Mouse (Mus musculus) limb, embryonic 12.5 days (tissue): ENCODE results near the gene Shc3. TPM values are rescaled to one million over a fixed set of nuclear protein-coding genes. Genes with fewer than 3 reads are reported as not detected.

Source experiments
- ATAC-seq: fragments of 200-750 bp; cut with Nextera tagmentation; 2 replicates; pipeline ENCODE4 v1.8.0; 2017; ENCODE audit warnings: low read depth, moderate TSS enrichment; ENCODE audit not compliant: insufficient number of reproducible peaks, insufficient read depth, low FRiP score, low TSS enrichment
- H3K27ac ChIP-seq: fragments of 300-500 bp; sonication (generic); 2 replicates; pipeline ENCODE4 v1.5.1; 2016; ENCODE audit warnings: mild to moderate bottlenecking, moderate library complexity
- H3K27me3 ChIP-seq: fragments of 300-500 bp; sonication (generic); 2 replicates; pipeline ENCODE4 v1.6.1; 2016; ENCODE audit warnings: mild to moderate bottlenecking, moderate library complexity
- H3K36me3 ChIP-seq: fragments of 300-500 bp; sonication (generic); 2 replicates; pipeline ENCODE4 v1.6.1; 2016; ENCODE audit warnings: mild to moderate bottlenecking, moderate library complexity
- H3K4me1 ChIP-seq: fragments of 300-500 bp; sonication (generic); replicated peaks from 2 replicates; pipeline ENCODE4 v1.6.1; 2016
- H3K4me2 ChIP-seq: fragments of 300-500 bp; sonication (generic); 2 replicates; pipeline ENCODE4 v1.6.1; 2016; ENCODE audit warnings: mild to moderate bottlenecking, moderate library complexity
- H3K4me3 ChIP-seq: fragments of 300-500 bp; sonication (generic); replicated peaks from 2 replicates; pipeline ENCODE4 v1.5.1; 2016; ENCODE audit warnings: mild to moderate bottlenecking
- H3K9ac ChIP-seq: fragments of 300-500 bp; sonication (generic); replicated peaks from 2 replicates; pipeline ENCODE4 v1.6.1; 2016; ENCODE audit warnings: mild to moderate bottlenecking, moderate library complexity
- H3K9me3 ChIP-seq: fragments of 300-500 bp; sonication (generic); 2 replicates; pipeline ENCODE4 v1.6.1; 2016; ENCODE audit warnings: mild to moderate bottlenecking, moderate library complexity
- WGBS: fragments of 180-500 bp; shearing (Covaris S2); methylation state at CpG from one replicate; pipeline ENCODE4 v1.1.7; 2016; 5-methylcytosine and 5-hydroxymethylcytosine counted together
- polyA plus RNA-seq: library from polyadenylated mRNA; unstranded; fragments of >200 nt; fragmentation: Nextera tagmentation; extraction: Ambion mirVana; gene quantifications from 2 replicates; pipeline ENCODE4 v1.2.1, GENCODE M21; 2016

Gene Shc3
- polyA plus RNA-seq, 1 experiment from 2014 or later = 0.31 TPM

DNA sequence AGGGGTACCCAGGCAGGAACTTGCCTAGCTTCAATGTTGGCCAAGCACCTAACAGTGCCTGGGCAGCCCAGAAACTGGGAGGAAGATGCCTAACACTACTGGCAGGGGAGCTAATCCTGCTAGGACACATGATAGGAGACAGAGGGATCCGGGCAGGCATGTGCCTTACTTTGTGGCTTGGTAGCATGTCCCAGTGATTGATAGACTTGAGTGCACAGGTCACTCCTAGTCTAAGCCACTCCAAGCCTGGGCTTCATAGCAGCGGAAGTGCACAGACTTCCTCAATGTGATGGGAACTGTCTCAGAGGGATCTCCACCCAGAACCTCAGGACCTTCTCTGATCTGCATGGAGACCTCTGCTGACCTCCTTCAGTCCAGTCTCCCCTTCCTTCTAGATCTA is 134.1 kb downstream of the Shc3 start:
- H3K27me3 ChIP-seq = no peaks in the 10 kb centered on the region
- WGBS = 37% methylated on average over 2 of the region's 2 CpGs
- no peaks in the 10 kb centered on the region for H3K4me1 ChIP-seq
- H3K36me3 ChIP-seq = no peaks in the 10 kb centered on the region
- ATAC-seq = no peak
- no peak overlapping the region for H3K27ac ChIP-seq
- no peaks in the 10 kb centered on the region for H3K9me3 ChIP-seq
- no peak overlapping the region for H3K4me3 ChIP-seq
- no peak overlapping the region for H3K4me2 ChIP-seq
- H3K9ac ChIP-seq = no peak overlapping the region

DNA sequence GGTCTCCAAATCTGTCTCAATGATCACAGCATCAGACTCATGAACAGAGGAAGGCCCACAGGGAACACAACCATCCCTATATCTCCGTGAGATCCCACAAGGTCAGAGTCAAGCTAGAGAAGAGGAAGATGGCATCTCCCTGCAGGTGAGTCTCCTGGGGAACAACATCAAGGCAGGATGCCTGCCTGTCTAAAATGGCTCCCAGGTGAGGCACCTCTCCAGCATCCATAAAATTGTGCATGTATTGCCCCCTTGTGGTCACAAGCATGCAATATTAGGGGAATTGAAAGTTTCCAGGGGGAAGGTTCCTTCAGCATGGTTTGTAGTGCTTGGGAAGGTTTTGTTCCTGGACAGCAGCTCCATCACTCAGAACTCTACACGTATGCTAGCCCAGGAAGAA is 134.8 kb downstream of the Shc3 start:
- 59% methylated on average over 2 of the region's 2 CpGs for WGBS
- no peaks in the 10 kb centered on the region for H3K9me3 ChIP-seq
- H3K27ac ChIP-seq = no peak overlapping the region
- H3K27me3 ChIP-seq = no peaks in the 10 kb centered on the region
- no peak overlapping the region for H3K9ac ChIP-seq
- H3K4me1 ChIP-seq = no peaks in the 10 kb centered on the region
- no peak for ATAC-seq
- H3K4me2 ChIP-seq = no peak overlapping the region
- no peaks in the 10 kb centered on the region for H3K36me3 ChIP-seq
- no peak overlapping the region for H3K4me3 ChIP-seq

DNA sequence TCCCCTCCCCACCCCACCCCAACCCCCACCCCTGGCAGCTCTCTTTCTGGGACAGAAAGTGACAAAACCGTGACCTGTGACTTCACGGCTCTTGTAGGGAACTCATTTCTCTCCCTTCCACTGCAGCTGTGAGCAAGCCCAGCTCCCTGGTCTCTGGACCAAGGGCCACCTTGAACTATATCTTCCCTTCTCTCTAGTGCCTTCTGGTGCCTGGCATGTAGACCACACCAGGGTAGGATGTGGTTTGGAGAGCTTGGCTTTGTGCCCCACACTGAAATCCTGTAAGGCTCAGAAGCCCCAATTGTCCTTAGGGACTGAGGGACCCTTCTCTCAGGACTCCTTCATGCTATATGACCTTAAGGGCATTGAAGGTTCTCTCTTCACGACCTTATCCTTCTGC is 135.8 kb downstream of the Shc3 start:
- Histone ChIP-seq H3K9me3 (no peaks in the 10 kb centered on the region), H3K4me3 (no peak overlapping the region), H3K9ac (no peak overlapping the region), H3K36me3 (no peaks in the 10 kb centered on the region), H3K27me3 (no peaks in the 10 kb centered on the region), H3K4me2 (no peak overlapping the region), H3K4me1 (no peaks in the 10 kb centered on the region), H3K27ac (no peak overlapping the region)
- WGBS = 42% methylated on average over 3 of the region's 3 CpGs
- ATAC-seq = no peak

DNA sequence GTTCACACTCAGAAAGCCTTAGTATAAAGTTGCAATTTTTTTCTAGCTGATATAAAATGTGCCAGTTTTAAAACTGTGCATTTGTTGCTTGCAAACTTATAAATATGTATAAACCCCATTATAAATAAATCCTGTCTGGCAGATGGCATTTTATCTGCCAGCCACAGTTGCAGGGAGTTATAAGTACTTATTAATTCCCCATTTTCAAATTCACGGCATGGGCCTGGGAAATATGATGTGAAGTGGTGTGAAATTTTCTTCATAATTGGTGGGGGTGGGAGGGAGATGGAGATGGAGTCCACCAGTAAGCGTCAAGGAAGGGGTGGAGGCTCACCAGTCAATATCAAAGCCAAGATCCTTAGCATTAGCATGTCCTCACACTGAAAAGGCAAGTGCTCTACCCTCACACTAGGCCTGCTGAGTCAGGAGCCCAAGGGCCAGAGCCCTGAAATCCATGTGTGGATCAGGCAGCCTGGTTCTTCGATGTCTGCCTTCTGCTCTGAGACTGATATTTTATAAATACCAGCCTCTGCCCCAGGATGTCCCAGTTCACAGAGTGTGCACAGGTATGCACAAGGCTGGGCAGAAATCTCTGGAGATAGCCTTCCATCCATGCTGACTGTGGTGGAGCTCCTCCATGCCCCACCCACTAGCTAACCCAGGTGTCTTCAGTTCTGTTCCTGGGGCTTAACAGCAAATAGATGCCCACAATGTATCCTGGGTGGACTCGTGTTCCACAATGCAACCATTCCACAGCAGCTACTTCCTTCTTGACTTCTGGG is 143.4 kb downstream of the Shc3 start:
- Histone ChIP-seq H3K4me3 (no peak overlapping the region), H3K9me3 (no peaks in the 10 kb centered on the region), H3K27me3 (no peaks in the 10 kb centered on the region), H3K27ac (no peak overlapping the region), H3K4me2 (no peak overlapping the region), H3K4me1 (0 out of 2 replicates have a peak, but pooled peaks cover 3% of the 10 kb centered on the region), H3K36me3 (peaks cover 36% of the 10 kb centered on the region), H3K9ac (no peak overlapping the region)
- WGBS = 90% methylated on average over 4 of the region's 4 CpGs
- no peak for ATAC-seq

DNA sequence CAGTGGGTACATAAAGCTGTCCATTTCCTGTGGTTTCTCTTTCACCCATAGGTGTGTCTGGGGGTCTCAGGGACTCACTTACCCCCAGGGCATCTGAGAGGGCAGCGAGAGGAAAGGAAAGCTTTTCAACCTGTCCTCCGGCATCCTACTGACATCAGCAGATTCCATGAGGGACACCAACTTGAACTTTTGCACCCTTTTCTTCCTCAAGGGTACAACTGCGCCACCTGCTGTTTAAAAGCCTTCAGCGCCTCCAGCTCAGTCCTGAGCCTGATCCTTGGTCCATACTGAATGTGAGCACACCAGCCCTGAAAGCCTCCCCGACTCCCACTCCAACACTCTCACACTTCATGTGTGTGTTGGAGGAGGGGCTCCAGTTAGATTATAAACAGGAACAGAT is 144.6 kb downstream of the Shc3 start:
- ATAC-seq = no peak; the same call in 1 of the 2 replicates
- no peak overlapping the region for H3K4me3 ChIP-seq
- H3K36me3 ChIP-seq = peaks cover 48% of the 10 kb centered on the region
- H3K4me2 ChIP-seq = no peak overlapping the region
- 0 out of 2 replicates have a peak, but pooled peaks cover 3% of the 10 kb centered on the region for H3K4me1 ChIP-seq
- no peaks in the 10 kb centered on the region for H3K27me3 ChIP-seq
- no peaks in the 10 kb centered on the region for H3K9me3 ChIP-seq
- no peak overlapping the region for H3K9ac ChIP-seq
- 22% methylated on average over 5 of the region's 5 CpGs for WGBS
- no peak overlapping the region for H3K27ac ChIP-seq

- no peak overlapping the region for H3K27ac ChIP-seq
- H3K4me3 ChIP-seq = no peak overlapping the region
- no peak overlapping the region for H3K4me2 ChIP-seq
- H3K27me3 ChIP-seq = no peaks in the 10 kb centered on the region
- no peaks in the 10 kb centered on the region for H3K9me3 ChIP-seq
- ATAC-seq = no peak
- 0 out of 2 replicates have a peak, but pooled peaks cover 6% of the 10 kb centered on the region for H3K4me1 ChIP-seq
- no peak overlapping the region for H3K9ac ChIP-seq
- WGBS = 74% methylated on average over 9 of the region's 9 CpGs
- H3K36me3 ChIP-seq = peaks cover 58% of the 10 kb centered on the region
These were observed 145.6 kb downstream of the Shc3 start for GRCm38 (mm10) chr13:51423647-51424046.

GRCm38 (mm10) chr13:51420861-51421260 is 148.4 kb downstream of the Shc3 start:
- H3K36me3 ChIP-seq = peaks cover 80% of the 10 kb centered on the region
- no peak overlapping the region for H3K4me3 ChIP-seq
- H3K4me2 ChIP-seq = no peak overlapping the region
- 87% methylated on average over 9 of the region's 9 CpGs for WGBS
- H3K9me3 ChIP-seq = no peaks in the 10 kb centered on the region
- H3K9ac ChIP-seq = no peak overlapping the region
- H3K27ac ChIP-seq = no peak overlapping the region
- ATAC-seq = no peak
- no peaks in the 10 kb centered on the region for H3K27me3 ChIP-seq
- peaks cover 29% of the 10 kb centered on the region for H3K4me1 ChIP-seq

DNA sequence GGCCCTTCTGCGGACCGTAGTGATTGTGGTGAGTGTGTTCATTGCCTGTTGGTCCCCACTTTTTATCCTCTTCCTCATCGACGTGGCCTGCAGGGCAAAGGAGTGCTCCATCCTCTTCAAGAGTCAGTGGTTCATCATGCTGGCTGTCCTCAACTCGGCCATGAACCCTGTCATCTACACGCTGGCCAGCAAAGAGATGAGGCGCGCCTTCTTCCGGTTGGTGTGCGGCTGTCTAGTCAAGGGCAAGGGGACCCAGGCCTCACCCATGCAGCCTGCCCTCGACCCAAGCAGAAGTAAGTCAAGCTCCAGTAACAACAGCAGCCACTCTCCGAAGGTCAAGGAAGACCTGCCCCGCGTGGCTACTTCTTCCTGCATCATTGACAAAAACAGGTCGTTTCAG is 149.7 kb downstream of the Shc3 start:
- H3K4me2 ChIP-seq = no peak overlapping the region
- H3K9ac ChIP-seq = no peak overlapping the region
- no peaks in the 10 kb centered on the region for H3K27me3 ChIP-seq
- H3K36me3 ChIP-seq = peaks cover 86% of the 10 kb centered on the region
- no peak overlapping the region for H3K27ac ChIP-seq
- H3K4me1 ChIP-seq = peaks cover 29% of the 10 kb centered on the region
- H3K9me3 ChIP-seq = peaks cover 10% of the 10 kb centered on the region
- no peak for ATAC-seq
- H3K4me3 ChIP-seq = no peak overlapping the region
- 91% methylated on average over 15 of the region's 15 CpGs for WGBS

DNA sequence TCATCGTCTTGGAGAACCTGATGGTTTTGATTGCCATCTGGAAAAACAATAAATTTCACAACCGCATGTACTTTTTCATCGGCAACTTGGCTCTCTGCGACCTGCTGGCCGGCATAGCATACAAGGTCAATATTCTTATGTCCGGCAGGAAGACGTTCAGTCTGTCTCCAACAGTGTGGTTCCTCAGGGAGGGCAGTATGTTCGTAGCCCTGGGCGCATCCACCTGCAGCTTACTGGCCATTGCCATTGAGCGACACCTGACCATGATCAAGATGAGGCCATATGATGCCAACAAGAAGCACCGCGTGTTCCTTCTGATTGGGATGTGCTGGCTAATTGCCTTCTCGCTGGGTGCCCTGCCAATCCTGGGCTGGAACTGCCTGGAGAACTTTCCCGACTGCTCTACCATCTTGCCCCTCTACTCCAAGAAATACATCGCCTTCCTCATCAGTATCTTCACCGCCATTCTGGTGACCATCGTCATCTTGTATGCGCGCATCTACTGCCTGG is 150.2 kb downstream of the Shc3 start:
- no peak for ATAC-seq
- H3K27ac ChIP-seq = no peak overlapping the region
- WGBS = 78% methylated on average over 19 of the region's 19 CpGs
- peaks cover 91% of the 10 kb centered on the region for H3K36me3 ChIP-seq
- peaks cover 28% of the 10 kb centered on the region for H3K4me1 ChIP-seq
- H3K4me2 ChIP-seq = no peak overlapping the region
- H3K9ac ChIP-seq = no peak overlapping the region
- H3K4me3 ChIP-seq = no peak overlapping the region
- no peaks in the 10 kb centered on the region for H3K27me3 ChIP-seq
- peaks cover 13% of the 10 kb centered on the region for H3K9me3 ChIP-seq

- peak overlapping the region; percentile 24 for H3K4me2 ChIP-seq
- no peak overlapping the region for H3K4me3 ChIP-seq
- WGBS = 4% methylated on average over 20 of the region's 20 CpGs
These were observed 150.8 kb downstream of the Shc3 start for GRCm38 (mm10) chr13:51418268-51418941.

GRCm38 (mm10) chr13:51417796-51418195 is 151.4 kb downstream of the Shc3 start:
- peaks cover 40% of the 10 kb centered on the region for H3K4me1 ChIP-seq
- peaks cover 13% of the 10 kb centered on the region for H3K9me3 ChIP-seq
- no peaks in the 10 kb centered on the region for H3K27me3 ChIP-seq
- H3K36me3 ChIP-seq = peaks cover 93% of the 10 kb centered on the region
- ATAC-seq = no peak
- H3K4me3 ChIP-seq = no peak overlapping the region
- H3K27ac ChIP-seq = peak overlapping the region; percentile 91
- WGBS = 62% methylated on average over 6 of the region's 6 CpGs
- peak overlapping the region; percentile 24 for H3K4me2 ChIP-seq
- peak overlapping the region; percentile 50 for H3K9ac ChIP-seq

More at GRCm38 (mm10) chr13:51418268-51418941, 150.8 kb downstream of the Shc3 start:
- peaks cover 13% of the 10 kb centered on the region for H3K9me3 ChIP-seq
- peaks cover 34% of the 10 kb centered on the region for H3K4me1 ChIP-seq
- H3K27me3 ChIP-seq = no peaks in the 10 kb centered on the region
- H3K9ac ChIP-seq = peak overlapping the region; percentile 50
- peak overlapping the region; percentile 91 for H3K27ac ChIP-seq
- peaks cover 94% of the 10 kb centered on the region for H3K36me3 ChIP-seq
- peak; percentile 32; the same call in 1 of the 2 replicates for ATAC-seq
